Mouse (Mus musculus) limb, embryonic 11.5 days (tissue): ENCODE results near the gene Phkg2. TPM values are rescaled to one million over a fixed set of nuclear protein-coding genes. Genes with fewer than 3 reads are reported as not detected.
A peak's percentile ranks its signal among the peaks of the same experiment; 100 is the strongest.

Experiments used
- ATAC-seq: fragments of 200-750 bp; cut with Nextera tagmentation; 2 replicates; pipeline ENCODE4 v1.8.0; 2017; ENCODE audit warnings: low read depth; ENCODE audit not compliant: insufficient number of reproducible peaks, low FRiP score, low TSS enrichment
- DNase-seq: peaks from one replicate; pipeline ENCODE4 v3.0.0-alpha.2; 2015; ENCODE audit warnings: low spot score
- H3K27ac ChIP-seq: fragments of 300-500 bp; sonication (generic); replicated peaks from 2 replicates; pipeline ENCODE4 v1.5.1; 2014; ENCODE audit warnings: low read depth, mild to moderate bottlenecking, low read length
- H3K27me3 ChIP-seq: fragments of 300-500 bp; sonication (generic); 2 replicates; pipeline ENCODE4 v1.6.1; 2014; ENCODE audit warnings: mild to moderate bottlenecking, low read length, mixed read lengths; ENCODE audit not compliant: control insufficient read depth, insufficient read depth
- H3K36me3 ChIP-seq: fragments of 300-500 bp; sonication (generic); 2 replicates; pipeline ENCODE4 v1.6.1; 2014; ENCODE audit warnings: mild to moderate bottlenecking, low read length, moderate library complexity, mixed read lengths; ENCODE audit not compliant: control insufficient read depth, insufficient read depth
- H3K4me1 ChIP-seq: fragments of 300-500 bp; sonication (generic); 2 replicates; pipeline ENCODE4 v1.6.1; 2014; ENCODE audit warnings: low read length, mixed read lengths; ENCODE audit not compliant: control insufficient read depth, insufficient read depth
- H3K4me2 ChIP-seq: fragments of 300-500 bp; sonication (generic); 2 replicates; pipeline ENCODE4 v1.6.1; 2014; ENCODE audit warnings: low read depth, mild to moderate bottlenecking, moderate library complexity; ENCODE audit not compliant: severe bottlenecking
- H3K4me3 ChIP-seq: fragments of 300-500 bp; sonication (generic); 2 replicates; pipeline ENCODE4 v1.5.1; 2014; ENCODE audit warnings: low read depth, low read length
- H3K9ac ChIP-seq: fragments of 300-500 bp; sonication (generic); 2 replicates; pipeline ENCODE4 v1.6.1; 2014; ENCODE audit warnings: mild to moderate bottlenecking, low read length
- H3K9me3 ChIP-seq: fragments of 300-500 bp; sonication (generic); 2 replicates; pipeline ENCODE4 v1.6.1; 2016; ENCODE audit warnings: low read length; ENCODE audit not compliant: control insufficient read depth
- WGBS: fragments of 180-500 bp; shearing (Covaris S2); extraction: QIAGEN DNeasy Blood & Tissue Kit; methylation state at CpG from one replicate; pipeline ENCODE4 v1.1.7; 2014; 5-methylcytosine and 5-hydroxymethylcytosine counted together
- polyA plus RNA-seq: library from polyadenylated mRNA; unstranded; fragments of >200 nt; fragmentation: Nextera tagmentation; extraction: Ambion mirVana; gene quantifications from 2 replicates; pipeline ENCODE4 v1.2.1, GENCODE M21; 2014

The Phkg2 gene
- polyA plus RNA-seq = 45.7 and 48.8 TPM in 2 replicates

DNA sequence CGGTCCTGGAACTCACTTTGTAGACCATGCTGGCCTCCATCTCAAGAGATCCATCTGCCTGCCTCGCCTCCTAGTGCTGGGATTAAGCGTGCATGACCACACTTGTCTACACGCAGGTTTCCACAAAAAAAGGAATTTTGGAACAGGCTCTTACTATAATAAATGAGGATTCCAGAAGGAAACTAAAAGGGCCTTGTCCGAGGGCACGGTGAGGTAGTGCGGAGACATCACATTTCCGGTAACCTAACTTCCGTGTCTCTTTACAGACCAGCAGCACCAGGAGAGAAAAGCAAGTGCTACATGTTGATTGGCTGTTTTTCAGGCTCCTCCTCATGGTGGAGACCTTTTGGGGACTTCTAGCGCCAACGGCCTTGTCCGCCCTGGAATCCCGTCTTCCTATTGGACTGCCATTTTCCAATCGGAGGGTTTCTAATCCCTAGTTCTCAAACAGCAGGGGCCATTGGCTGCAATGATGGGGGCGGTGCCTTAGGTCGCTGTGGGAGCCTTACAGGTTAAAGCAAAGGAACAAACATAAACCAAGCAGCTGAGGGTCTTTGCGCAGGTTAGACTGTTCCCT is at the start of gene Phkg2:
Phkg2 (plus strand) TSS at position 446 of the 577 bp plus-strand sequence.
- Histone ChIP-seq H3K9me3 (no peaks in the 10 kb centered on the region), H3K4me2 (peak within 1 kb of the TSS; percentile 82), H3K36me3 (peaks cover 8% of the 10 kb centered on the region), H3K9ac (peak within 1 kb of the TSS; percentile 72), H3K4me3 (peak within 1 kb of the TSS; percentile 69), H3K27me3 (no peaks in the 10 kb centered on the region), H3K27ac (peak within 1 kb of the TSS; percentile 61), H3K4me1 (peaks cover 11% of the 10 kb centered on the region; the same call in 1 of the 2 replicates)
- under 1% methylated on average over 17 of the region's 17 CpGs for WGBS
- ATAC-seq = peak; percentile 98
- peak; percentile 88 for DNase-seq

DNA sequence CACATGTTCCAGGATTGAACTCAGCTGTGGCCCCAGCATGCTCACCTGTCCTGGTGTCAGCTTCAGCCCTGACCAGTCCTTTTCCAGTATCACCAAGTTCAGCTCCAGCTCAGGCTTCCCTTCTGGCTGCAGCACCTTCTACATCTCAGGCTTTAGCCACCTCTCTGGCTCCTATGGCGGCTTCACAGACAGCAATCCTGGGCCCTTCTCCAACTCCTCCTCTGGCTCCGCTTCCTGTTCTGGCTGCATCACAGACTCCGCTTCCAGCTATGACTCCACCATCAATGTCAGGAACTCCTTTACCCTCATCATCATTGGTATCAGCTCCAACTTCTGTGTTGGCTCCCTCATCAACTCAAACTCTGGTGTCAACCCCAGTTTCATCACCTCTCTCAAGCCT is 31.5 kb upstream of the Phkg2 start:
- Histone ChIP-seq H3K4me1 (no peaks in the 10 kb centered on the region), H3K36me3 (peaks cover 57% of the 10 kb centered on the region), H3K4me2 (no peak overlapping the region), H3K9me3 (no peaks in the 10 kb centered on the region), H3K27me3 (no peaks in the 10 kb centered on the region), H3K9ac (no peak overlapping the region), H3K27ac (no peak overlapping the region), H3K4me3 (no peak overlapping the region)
- no peak for DNase-seq
- 98% methylated on average over 3 of the region's 3 CpGs for WGBS
- ATAC-seq = no peak

DNA sequence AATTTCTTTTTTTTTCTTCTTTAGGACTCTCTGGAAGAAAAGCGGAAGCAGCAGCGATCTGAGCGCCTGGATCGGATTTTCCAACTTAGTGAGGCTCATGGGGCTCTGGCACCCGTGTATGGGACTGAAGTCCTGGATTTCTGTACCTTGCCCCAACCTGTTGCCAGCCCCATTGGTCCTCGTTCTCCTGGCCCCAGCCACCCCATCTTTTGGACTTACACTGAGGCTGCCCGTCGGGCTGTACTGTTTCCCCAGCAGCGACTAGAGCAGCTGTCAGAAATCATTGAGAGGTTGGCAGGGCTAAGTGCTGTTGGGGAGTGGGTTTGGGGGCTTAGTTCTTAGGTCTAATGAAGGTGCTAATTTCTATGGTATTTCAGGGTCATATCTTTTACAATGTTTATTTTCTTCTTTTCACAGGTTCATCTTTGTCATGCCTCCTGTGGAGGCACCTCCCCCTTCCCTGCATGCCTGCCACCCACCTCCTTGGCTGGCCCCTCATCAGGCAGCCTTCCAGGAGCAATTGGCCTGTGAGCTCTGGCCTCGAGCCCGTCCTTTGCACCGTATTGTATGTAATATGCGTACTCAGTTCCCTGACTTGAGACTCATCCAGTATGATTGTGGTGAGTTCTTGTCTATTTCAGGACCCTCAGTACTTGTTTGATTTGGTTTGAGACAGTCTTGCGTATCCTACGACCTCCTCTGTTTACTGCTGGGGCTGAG is 23.9 kb upstream of the Phkg2 start:
- 89% methylated on average over 15 of the region's 15 CpGs for WGBS
- no peak overlapping the region for H3K4me3 ChIP-seq

DNA sequence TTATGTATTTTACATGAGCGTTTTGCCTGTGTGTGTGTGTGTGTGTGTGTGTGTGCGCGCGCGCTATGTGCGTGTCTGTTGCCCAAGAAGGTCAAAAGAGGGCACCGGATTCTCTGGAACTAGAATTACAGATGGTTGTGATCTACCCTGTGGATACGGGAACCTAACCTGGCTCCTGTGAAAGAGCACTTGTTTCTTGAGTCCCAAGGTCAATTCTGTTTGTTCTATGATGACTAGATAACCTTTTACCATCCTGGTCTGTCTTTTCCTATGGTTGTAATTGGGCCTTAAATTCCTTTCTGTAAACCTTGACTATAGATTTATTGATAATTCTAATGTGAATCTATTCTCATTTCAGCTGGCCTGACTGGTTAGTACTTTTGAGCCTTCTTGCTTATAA is 21.6 kb upstream of the Phkg2 start:
- peaks cover 27% of the 10 kb centered on the region for H3K36me3 ChIP-seq

More for the DNA sequence above, 23.9 kb upstream of the Phkg2 start:
- Histone ChIP-seq H3K4me1 (no peaks in the 10 kb centered on the region), H3K36me3 (peaks cover 22% of the 10 kb centered on the region), H3K9ac (no peak overlapping the region), H3K9me3 (no peaks in the 10 kb centered on the region), H3K4me2 (no peak overlapping the region), H3K27ac (no peak overlapping the region), H3K27me3 (no peaks in the 10 kb centered on the region)
- no peak for DNase-seq
- ATAC-seq = no peak

DNA sequence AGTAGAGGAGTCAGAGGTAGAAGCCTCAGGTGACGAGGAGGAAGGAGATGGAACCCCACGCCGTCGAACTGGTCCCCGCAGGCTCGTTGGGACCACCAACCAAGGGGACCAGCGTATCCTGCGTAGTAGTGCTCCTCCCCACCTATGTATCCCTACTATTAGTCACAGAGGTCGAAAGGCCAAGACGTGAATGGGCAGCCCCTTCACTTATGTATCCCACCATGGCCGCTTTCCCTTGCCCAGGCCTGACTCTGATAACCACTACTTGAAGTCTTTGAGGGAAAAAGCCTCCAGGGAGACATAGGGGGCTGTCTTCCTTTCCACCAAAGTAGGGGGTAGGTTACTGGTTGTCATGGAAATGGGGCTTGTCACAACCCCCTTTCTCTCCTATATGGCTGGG is 12.6 kb upstream of the Phkg2 start:
- 95% methylated on average over 11 of the region's 11 CpGs for WGBS

More for the DNA sequence above, 21.6 kb upstream of the Phkg2 start:
- Histone ChIP-seq H3K9ac (no peak overlapping the region), H3K4me3 (no peak overlapping the region), H3K27me3 (no peaks in the 10 kb centered on the region), H3K27ac (no peak overlapping the region), H3K9me3 (no peaks in the 10 kb centered on the region), H3K4me2 (no peak overlapping the region), H3K4me1 (no peaks in the 10 kb centered on the region)
- 96% methylated on average over 8 of the region's 8 CpGs for WGBS
- DNase-seq (no peak), ATAC-seq (no peak)

DNA sequence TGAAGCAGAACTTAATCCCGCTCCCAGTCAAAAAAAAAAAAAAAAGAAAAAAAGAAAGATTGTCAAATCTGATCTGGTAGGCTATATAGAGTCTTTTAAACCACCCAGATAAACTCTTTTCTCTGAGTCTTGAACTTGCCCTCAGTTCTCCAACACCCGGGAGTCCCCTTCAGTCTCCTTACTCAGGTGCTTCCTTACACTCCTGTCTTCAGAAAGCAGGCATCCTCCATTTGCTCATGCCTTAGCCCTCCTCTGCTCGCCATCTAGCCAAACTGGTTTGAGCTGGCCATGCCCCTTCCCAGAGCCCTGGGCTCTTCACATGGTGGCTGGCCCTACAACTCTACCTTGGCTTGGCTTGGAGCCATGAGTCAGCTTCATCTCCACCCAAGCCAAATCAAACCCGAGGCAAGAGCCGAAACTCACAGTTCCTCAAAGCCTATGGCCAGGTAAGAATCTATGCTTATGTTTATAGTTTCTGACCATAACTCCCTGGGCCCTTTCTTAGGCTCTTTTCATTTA is 11.7 kb upstream of the Phkg2 start, which contains the start of gene Tmem265:
Tmem265 (plus strand) TSS at position 51 of the 519 bp plus-strand sequence.
- DNase-seq (no peak), ATAC-seq (no peak)
- Histone ChIP-seq H3K4me1 (no peaks in the 10 kb centered on the region), H3K4me2 (no peak within 1 kb of the TSS), H3K4me3 (no peak within 1 kb of the TSS), H3K27ac (no peak within 1 kb of the TSS), H3K9me3 (no peaks in the 10 kb centered on the region), H3K9ac (no peak within 1 kb of the TSS), H3K27me3 (no peaks in the 10 kb centered on the region), H3K36me3 (peaks cover 28% of the 10 kb centered on the region)
- 95% methylated on average over 5 of the region's 5 CpGs for WGBS

More for the DNA sequence above, 12.6 kb upstream of the Phkg2 start:
- Histone ChIP-seq H3K27ac (no peak overlapping the region), H3K36me3 (peaks cover 28% of the 10 kb centered on the region), H3K4me2 (no peak overlapping the region), H3K4me3 (no peak overlapping the region), H3K27me3 (no peaks in the 10 kb centered on the region), H3K4me1 (no peaks in the 10 kb centered on the region), H3K9me3 (no peaks in the 10 kb centered on the region), H3K9ac (no peak overlapping the region)
- DNase-seq = no peak
- ATAC-seq = no peak

DNA sequence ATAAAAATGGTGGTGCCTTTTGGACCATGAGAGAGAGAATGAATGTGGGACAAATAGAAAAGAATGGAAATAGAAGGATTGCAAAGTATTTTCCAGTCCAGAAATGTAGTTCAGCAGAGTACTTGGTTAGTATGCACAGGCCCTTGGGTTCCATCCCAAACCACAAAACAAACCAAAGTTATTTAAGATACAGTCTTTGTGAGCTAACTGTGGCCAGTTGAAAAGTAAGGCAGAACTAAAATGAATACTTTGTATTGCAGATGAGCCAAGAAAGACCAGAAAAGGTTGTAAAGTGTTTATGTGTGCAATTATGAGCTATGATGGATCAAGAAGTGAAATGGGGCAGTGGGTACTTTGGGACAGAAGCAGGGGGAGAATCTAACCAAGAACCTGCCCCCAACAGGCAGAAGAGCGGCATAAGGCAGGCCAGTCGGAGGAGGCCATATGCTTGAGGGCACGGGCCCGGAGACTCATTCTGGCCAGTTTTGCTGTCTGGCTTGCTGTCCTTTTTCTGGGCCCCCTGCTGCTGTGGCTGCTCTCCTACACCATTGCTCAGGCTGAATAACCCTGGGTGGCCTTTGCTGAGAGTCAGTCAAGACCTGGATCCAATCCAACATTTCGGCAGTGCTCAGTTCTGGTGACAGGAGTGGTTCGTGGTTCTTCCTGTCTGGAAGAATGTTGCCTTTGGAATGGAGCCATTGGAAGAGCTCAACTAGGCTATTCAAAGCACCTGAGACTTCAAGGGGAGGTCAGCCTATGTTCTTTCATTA is 8.6 kb upstream of the Phkg2 start:
- Histone ChIP-seq H3K9me3 (no peaks in the 10 kb centered on the region), H3K27me3 (no peaks in the 10 kb centered on the region), H3K4me2 (no peak overlapping the region), H3K4me1 (no peaks in the 10 kb centered on the region), H3K27ac (no peak overlapping the region), H3K9ac (no peak overlapping the region), H3K36me3 (peaks cover 13% of the 10 kb centered on the region; the same call in 1 of the 2 replicates), H3K4me3 (no peak overlapping the region)
- DNase-seq (no peak), ATAC-seq (no peak)
- WGBS = 88% methylated on average over 6 of the region's 6 CpGs

DNA sequence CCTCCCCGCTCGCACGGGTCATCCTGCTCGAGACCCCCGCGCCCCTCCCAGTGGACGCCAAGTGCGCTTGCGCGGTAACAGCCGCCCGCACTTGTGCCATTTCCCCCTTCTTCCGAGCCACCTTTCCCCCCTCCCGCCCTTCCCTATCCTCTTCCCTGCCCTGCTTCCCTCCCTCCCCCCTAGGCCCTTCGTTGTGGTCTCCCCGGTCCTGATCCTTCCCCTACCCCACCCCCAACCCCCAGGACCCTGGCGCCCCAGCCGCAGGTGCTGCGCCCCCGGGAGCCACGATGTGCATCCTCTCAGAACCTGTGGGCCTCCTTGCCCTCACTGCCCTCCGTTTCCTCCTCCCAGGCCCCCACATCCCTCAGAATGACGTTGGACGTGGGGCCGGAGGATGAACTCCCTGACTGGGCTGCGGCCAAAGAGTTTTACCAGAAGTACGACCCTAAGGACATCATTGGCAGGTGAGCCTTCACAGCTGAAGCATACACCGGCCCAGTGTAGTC is 416 bp downstream of the Phkg2 start:
- peak overlapping the region; percentile 82 for H3K4me2 ChIP-seq
- H3K36me3 ChIP-seq = peaks cover 11% of the 10 kb centered on the region
- peak overlapping the region; percentile 61 for H3K27ac ChIP-seq
- no peaks in the 10 kb centered on the region for H3K9me3 ChIP-seq
- peak overlapping the region; percentile 69 for H3K4me3 ChIP-seq
- peak overlapping the region; percentile 72 for H3K9ac ChIP-seq
- no peaks in the 10 kb centered on the region for H3K27me3 ChIP-seq
- under 1% methylated on average over 16 of the region's 28 CpGs for WGBS
- H3K4me1 ChIP-seq = peaks cover 11% of the 10 kb centered on the region; the same call in 1 of the 2 replicates
- ATAC-seq (peak; percentile 48), DNase-seq (peak; percentile 44)
